Mouse (Mus musculus) kidney, adult 18-20 months (tissue): ENCODE measurements around the gene Cdk5.

ENCODE experiments used
- DNase-seq: peaks from one replicate; pipeline ENCODE4 v3.0.0; 2021

Gene Cdk5

GRCm38 (mm10) chr5:24427981-24428402, 4.7 kb upstream of the Cdk5 start:
- DNase-seq = peak; percentile 83

GRCm38 (mm10) chr5:24427285-24427633, 3.9 kb upstream of the Cdk5 start:
- DNase-seq = no peak

GRCm38 (mm10) chr5:24426556-24427284, 3.4 kb upstream of the Cdk5 start:
- no peak for DNase-seq

GRCm38 (mm10) chr5:24426037-24426432, 2.7 kb upstream of the Cdk5 start:
- DNase-seq = no peak

GRCm38 (mm10) chr5:24425421-24426036, 2.2 kb upstream of the Cdk5 start:
- DNase-seq = no peak

GRCm38 (mm10) chr5:24424861-24425411, 1.6 kb upstream of the Cdk5 start:
- DNase-seq = peak; percentile 85

GRCm38 (mm10) chr5:24424004-24424781, 863 bp upstream of the Cdk5 start:
- DNase-seq = no peak

- DNase-seq = no peak
Observed at GRCm38 (mm10) chr5:24420381-24420780, 2.9 kb downstream of the Cdk5 start.

GRCm38 (mm10) chr5:24417587-24417986, 5.7 kb downstream of the Cdk5 start:
- no peak for DNase-seq

- DNase-seq = peak; percentile 74
Observed at GRCm38 (mm10) chr5:24416222-24416736, 7.1 kb downstream of the Cdk5 start.

- no peak for DNase-seq
Observed at GRCm38 (mm10) chr5:24413938-24414337, 9.4 kb downstream of the Cdk5 start.

GRCm38 (mm10) chr5:24413042-24413693, 10.2 kb downstream of the Cdk5 start, which contains the start of gene Asic3:
Asic3 (plus strand) TSS chr5:24413392.
- DNase-seq = no peak

GRCm38 (mm10) chr5:24412063-24412462, 11.3 kb downstream of the Cdk5 start:
- DNase-seq = no peak

- no peak for DNase-seq
Observed at GRCm38 (mm10) chr5:24409466-24409865, 13.9 kb downstream of the Cdk5 start.

GRCm38 (mm10) chr5:24408651-24409050, 14.7 kb downstream of the Cdk5 start:
- DNase-seq = peak; percentile 32

GRCm38 (mm10) chr5:24405389-24405876, 17.9 kb downstream of the Cdk5 start:
- DNase-seq = no peak

- no peak for DNase-seq
Observed at GRCm38 (mm10) chr5:24404594-24405360, 18.6 kb downstream of the Cdk5 start.

- no peak for DNase-seq
Observed at GRCm38 (mm10) chr5:24401969-24402368, 21.4 kb downstream of the Cdk5 start.

GRCm38 (mm10) chr5:24400911-24401605, 22.3 kb downstream of the Cdk5 start:
- no peak for DNase-seq

- no peak for DNase-seq
Observed at GRCm38 (mm10) chr5:24400362-24400761, 23.0 kb downstream of the Cdk5 start.

- no peak for DNase-seq
Observed at GRCm38 (mm10) chr5:24399686-24400085, 23.6 kb downstream of the Cdk5 start.
